Mouse (Mus musculus) thymus, adult 2 months (tissue): ENCODE measurements around the gene Hdac4. TPM values are rescaled to one million over a fixed set of nuclear protein-coding genes. Genes with fewer than 3 reads are reported as not detected.

Experiments
- DNase-seq: peaks from one replicate; pipeline ENCODE4 v3.0.0; 2021
- H3K27ac ChIP-seq: fragments of 200-500 bp; 2 replicates; pipeline ENCODE4 v1.5.1; 2012; ENCODE audit warnings: low read length, control low read depth; ENCODE audit not compliant: control insufficient read depth, insufficient read depth
- H3K27me3 ChIP-seq: fragments of 200-500 bp; 2 replicates; pipeline ENCODE4 v1.6.1; 2012; ENCODE audit warnings: mild to moderate bottlenecking, low read length, moderate library complexity, mixed read lengths; ENCODE audit not compliant: control insufficient read depth, insufficient read depth
- H3K36me3 ChIP-seq: fragments of 200-500 bp; 2 replicates; pipeline ENCODE4 v1.6.1; 2012; ENCODE audit warnings: mild to moderate bottlenecking, low read length, moderate library complexity; ENCODE audit not compliant: control insufficient read depth, insufficient read depth
- H3K4me1 ChIP-seq: fragments of 200-500 bp; replicated peaks from 2 replicates; pipeline ENCODE4 v1.6.1; 2012; ENCODE audit warnings: low read length; ENCODE audit not compliant: control insufficient read depth, insufficient read depth
- H3K4me3 ChIP-seq: fragments of 200-500 bp; 2 replicates; pipeline ENCODE4 v1.5.1; 2012; ENCODE audit warnings: mild to moderate bottlenecking, low read length, control low read depth, moderate library complexity; ENCODE audit not compliant: control insufficient read depth, insufficient read depth
- CTCF ChIP-seq: fragments of 200-500 bp; IDR thresholded peaks from 2 replicates; pipeline ENCODE4 v1.5.1; 2012; ENCODE audit warnings: mild to moderate bottlenecking, control low read depth, low read length, moderate library complexity, borderline replicate concordance; ENCODE audit not compliant: control insufficient read depth, poor library complexity, insufficient read depth; ENCODE audit errors: extremely low read depth
- POLR2A ChIP-seq: fragments of 200-500 bp; IDR thresholded peaks from 2 replicates; pipeline ENCODE4 v1.6.1; 2012; ENCODE audit warnings: mild to moderate bottlenecking, low read length, control low read depth, moderate library complexity; ENCODE audit not compliant: control insufficient read depth, poor library complexity, insufficient read depth; ENCODE audit errors: extremely low read depth
- WGBS: fragments of 180-500 bp; shearing (Covaris S2); methylation state at CpG from one replicate; pipeline ENCODE4 v1.1.7; 2018; 5-methylcytosine and 5-hydroxymethylcytosine counted together
- polyA plus RNA-seq: library from polyadenylated mRNA; depleted of rRNA; stranded (reverse); fragments of >200 nt; gene quantifications from 2 replicates; pipeline ENCODE4 v1.2.3, GENCODE M21; 2012

Gene Hdac4
- polyA plus RNA-seq, 1 experiment, result 33.2 TPM

DNA sequence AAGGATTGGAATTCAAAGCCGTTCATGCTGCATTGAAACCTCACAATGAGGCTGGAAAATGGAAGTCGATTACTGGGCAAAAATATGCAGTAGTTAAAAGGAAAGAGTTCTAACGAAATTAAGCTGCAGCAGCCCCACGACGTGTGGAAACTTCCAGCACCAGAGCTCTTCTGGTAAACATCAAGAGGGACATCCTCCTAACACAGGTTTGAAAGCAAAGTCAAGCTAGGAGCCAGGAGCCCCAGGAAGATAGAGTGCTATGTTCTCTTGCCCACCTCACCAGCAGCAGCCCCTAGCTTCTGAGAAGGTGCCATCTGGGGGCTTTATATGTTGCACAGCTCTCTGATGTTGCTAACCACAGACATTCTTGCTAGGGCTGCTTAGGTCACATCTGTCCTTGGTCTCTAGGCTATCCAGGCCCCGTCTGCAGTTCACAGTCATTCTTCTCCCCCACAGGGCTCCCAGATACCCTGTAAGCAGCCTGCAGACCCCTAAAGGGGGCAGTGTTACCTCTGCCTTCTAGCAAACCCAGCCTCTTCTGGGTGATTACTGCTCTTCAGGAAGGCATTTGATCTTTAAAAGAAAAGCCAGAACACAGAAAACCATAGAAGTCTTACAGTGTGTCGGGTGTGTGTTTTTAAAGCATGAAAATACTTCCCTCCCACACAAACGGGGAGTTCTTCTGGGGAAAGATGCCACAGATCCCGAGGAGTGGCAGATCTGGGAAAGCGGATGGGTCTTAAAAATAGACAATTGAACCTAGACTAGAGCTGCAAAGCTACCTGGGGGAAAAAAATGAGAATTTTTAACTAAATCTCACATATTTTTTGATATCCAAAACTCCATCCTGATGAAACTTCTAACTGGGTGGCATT, 17.2 kb downstream of the Hdac4 start:
- H3K4me3 ChIP-seq, result no peak overlapping the region
- H3K27me3 ChIP-seq, result no peaks in the 10 kb centered on the region
- no peak for TF ChIP-seq POLR2A
- no peak for TF ChIP-seq CTCF
- peaks cover 45% of the 10 kb centered on the region for H3K4me1 ChIP-seq
- no peaks in the 10 kb centered on the region for H3K36me3 ChIP-seq
- WGBS, result 9% methylated on average over 10 of the region's 10 CpGs
- H3K27ac ChIP-seq, result peak overlapping the region; percentile 50; the same call in 1 of the 2 replicates
- peak; percentile 68 for DNase-seq

DNA sequence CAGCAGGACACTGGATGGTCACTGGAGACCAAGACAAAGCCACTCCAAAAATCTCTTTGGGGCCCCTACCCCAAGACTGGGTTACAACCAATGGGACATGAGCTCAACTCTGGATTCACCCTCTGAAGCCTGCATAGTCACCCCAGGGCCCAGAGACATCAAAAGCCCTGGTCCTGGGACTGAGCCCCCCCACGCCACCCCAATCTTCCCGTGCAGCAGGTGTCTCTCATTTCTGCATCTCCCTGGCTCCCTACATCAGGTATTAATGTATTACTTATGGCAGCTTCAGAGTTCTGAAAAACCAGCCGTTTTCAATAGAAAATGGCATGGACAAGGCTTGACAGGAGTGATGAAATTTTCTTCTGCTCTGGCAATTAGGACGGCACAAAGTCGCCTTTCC, 17.9 kb downstream of the Hdac4 start:
- Histone ChIP-seq H3K4me3 (no peak overlapping the region), H3K4me1 (peaks cover 50% of the 10 kb centered on the region), H3K27me3 (no peaks in the 10 kb centered on the region), H3K27ac (no peak overlapping the region), H3K36me3 (no peaks in the 10 kb centered on the region)
- DNase-seq, result no peak
- WGBS, result 28% methylated on average over 5 of the region's 5 CpGs
- TF ChIP-seq CTCF, result no peak
- TF ChIP-seq POLR2A, result no peak

DNA sequence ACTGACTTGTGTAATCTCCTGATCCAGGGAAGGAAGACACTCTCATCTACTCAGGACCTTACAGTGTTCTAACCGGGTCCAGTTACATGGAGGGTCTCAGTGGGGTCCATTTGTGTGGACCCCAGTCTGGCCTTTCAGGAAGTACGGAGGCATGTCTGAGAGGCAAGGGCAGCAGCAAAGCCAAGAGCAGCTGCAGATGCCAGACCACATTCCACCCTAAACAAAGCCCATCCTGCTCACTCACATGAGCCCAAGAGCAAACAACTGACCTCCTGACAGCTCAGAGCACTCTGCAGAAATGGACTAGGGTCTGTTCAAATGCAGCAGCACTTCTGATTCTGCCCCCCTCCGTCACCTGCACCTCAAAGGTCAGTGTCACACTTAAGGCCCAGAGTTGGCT, 18.3 kb downstream of the Hdac4 start:
- H3K36me3 ChIP-seq, result no peaks in the 10 kb centered on the region
- H3K4me3 ChIP-seq, result no peak overlapping the region
- peaks cover 54% of the 10 kb centered on the region for H3K4me1 ChIP-seq
- no peak overlapping the region for H3K27ac ChIP-seq
- no peak for DNase-seq
- TF ChIP-seq POLR2A (no peak), CTCF (no peak)
- WGBS, result 88% methylated on average over 3 of the region's 3 CpGs
- no peaks in the 10 kb centered on the region for H3K27me3 ChIP-seq

DNA sequence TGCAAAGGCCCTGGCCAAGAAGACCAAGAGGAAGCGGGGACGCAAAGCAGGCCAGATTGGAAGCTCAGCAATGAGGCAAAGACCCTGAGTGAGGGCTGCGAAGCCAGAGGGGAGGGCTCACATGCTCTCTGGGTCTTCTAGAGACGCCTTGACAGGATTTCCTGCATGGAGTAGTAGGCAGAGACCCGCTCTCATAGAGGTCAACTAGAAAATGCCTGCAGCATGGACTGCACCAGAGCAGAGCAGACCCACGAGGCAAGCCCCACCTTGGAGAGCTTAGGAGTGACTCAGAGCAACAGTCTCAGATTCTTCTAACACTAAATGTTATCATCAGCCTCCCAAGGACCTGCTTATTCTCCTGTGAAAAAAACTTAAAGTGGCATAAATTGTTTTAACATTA, 20.2 kb downstream of the Hdac4 start:
- Histone ChIP-seq H3K4me1 (peaks cover 65% of the 10 kb centered on the region), H3K4me3 (no peak overlapping the region), H3K27ac (no peak overlapping the region), H3K36me3 (no peaks in the 10 kb centered on the region), H3K27me3 (no peaks in the 10 kb centered on the region)
- no peak for TF ChIP-seq CTCF
- TF ChIP-seq POLR2A, result no peak
- 68% methylated on average over 6 of the region's 6 CpGs for WGBS
- DNase-seq, result no peak

GRCm38 (mm10) chr1:92174898-92175255, 20.6 kb downstream of the Hdac4 start:
- Histone ChIP-seq H3K27ac (no peak overlapping the region), H3K4me1 (peaks cover 69% of the 10 kb centered on the region), H3K27me3 (no peaks in the 10 kb centered on the region), H3K36me3 (no peaks in the 10 kb centered on the region), H3K4me3 (no peak overlapping the region)
- no peak for DNase-seq
- TF ChIP-seq CTCF (no peak), POLR2A (no peak)
- WGBS, result 87% methylated on average over 5 of the region's 5 CpGs

- no peak for DNase-seq
- H3K27ac ChIP-seq, result no peak overlapping the region; the same call in 1 of the 2 replicates
- H3K4me1 ChIP-seq, result peaks cover 73% of the 10 kb centered on the region
- no peak for TF ChIP-seq CTCF
- TF ChIP-seq POLR2A, result no peak
- 52% methylated on average over 3 of the region's 3 CpGs for WGBS
- no peaks in the 10 kb centered on the region for H3K36me3 ChIP-seq
- no peaks in the 10 kb centered on the region for H3K27me3 ChIP-seq
- no peak overlapping the region for H3K4me3 ChIP-seq
These were observed 21.1 kb downstream of the Hdac4 start for GRCm38 (mm10) chr1:92174251-92174897.

- Histone ChIP-seq H3K4me1 (peaks cover 58% of the 10 kb centered on the region), H3K27ac (no peak overlapping the region), H3K4me3 (no peak overlapping the region), H3K27me3 (no peaks in the 10 kb centered on the region), H3K36me3 (no peaks in the 10 kb centered on the region)
- WGBS, result 63% methylated on average over 5 of the region's 5 CpGs
- TF ChIP-seq POLR2A (no peak), CTCF (no peak)
- DNase-seq, result no peak
These were observed 24.8 kb downstream of the Hdac4 start for GRCm38 (mm10) chr1:92170616-92171235.
